Mouse (Mus musculus) pancreas, adult 10 weeks (tissue): ENCODE data around the gene Gm6904. TPM values are rescaled to one million over a fixed set of nuclear protein-coding genes. Genes with fewer than 3 reads are reported as not detected.

Source experiments
- polyA plus RNA-seq: library from polyadenylated mRNA; stranded (reverse); fragments of 350-450 nt; fragmentation: Illumina TruSeq; extraction: RNeasy Lipid Tissue Mini Kit (QIAGEN cat#74804); gene quantifications from one replicate; pipeline ENCODE4 v1.2.3, GENCODE M21; 2015; ENCODE audit warnings: low read depth, low replicate concordance; ENCODE audit not compliant: insufficient read depth

Gene Gm6904
- polyA plus RNA-seq: not detected

GRCm38 (mm10) chr14:59260056-59260455 is at the start of gene Gm6904:
Gene Gm6904 (minus strand): TSS chr14:59260216.

GRCm38 (mm10) chr14:59297391-59297790 is 37.4 kb upstream of the Gm6904 start, which contains the start of gene Phf11a:
Gene Phf11a (minus strand): TSS chr14:59297522.

GRCm38 (mm10) chr14:59200711-59201603 is 59.1 kb downstream of the Gm6904 start, which contains the start of gene Rcbtb1:
Gene Rcbtb1 (plus strand): TSS chr14:59201209.

Other genes starting within 250 kb of the Gm6904 start
- not detected for gene 1700129C05Rik, start 117.3 kb downstream of the Gm6904 start, polyA plus RNA-seq
- gene Gm5142, start 81.5 kb downstream of the Gm6904 start, polyA plus RNA-seq: not detected
- gene Rcbtb1, start 59.0 kb downstream of the Gm6904 start, polyA plus RNA-seq: 12.9 TPM
- not detected for gene Phf11a, start 37.3 kb upstream of the Gm6904 start, polyA plus RNA-seq
- gene Phf11b, start 81.1 kb upstream of the Gm6904 start, polyA plus RNA-seq: not detected
- 7.0 TPM for gene Phf11d, start 105.3 kb upstream of the Gm6904 start, polyA plus RNA-seq
- 0.46 TPM for gene Phf11c, start 135.2 kb upstream of the Gm6904 start, polyA plus RNA-seq
- 1.2 TPM for gene Setdb2, start 180.7 kb upstream of the Gm6904 start, polyA plus RNA-seq
- 5.7 TPM for gene Cab39l, start 180.8 kb upstream of the Gm6904 start, polyA plus RNA-seq